Mouse (Mus musculus): ENCODE results near the gene Rnf11. TPM values are rescaled to one million over a fixed set of nuclear protein-coding genes. Genes with fewer than 3 reads are reported as not detected.

Gene Rnf11
- total and polyA plus RNA-seq, 3 experiments = 11.9 to 30.9 (median 13.7) TPM

DNA sequence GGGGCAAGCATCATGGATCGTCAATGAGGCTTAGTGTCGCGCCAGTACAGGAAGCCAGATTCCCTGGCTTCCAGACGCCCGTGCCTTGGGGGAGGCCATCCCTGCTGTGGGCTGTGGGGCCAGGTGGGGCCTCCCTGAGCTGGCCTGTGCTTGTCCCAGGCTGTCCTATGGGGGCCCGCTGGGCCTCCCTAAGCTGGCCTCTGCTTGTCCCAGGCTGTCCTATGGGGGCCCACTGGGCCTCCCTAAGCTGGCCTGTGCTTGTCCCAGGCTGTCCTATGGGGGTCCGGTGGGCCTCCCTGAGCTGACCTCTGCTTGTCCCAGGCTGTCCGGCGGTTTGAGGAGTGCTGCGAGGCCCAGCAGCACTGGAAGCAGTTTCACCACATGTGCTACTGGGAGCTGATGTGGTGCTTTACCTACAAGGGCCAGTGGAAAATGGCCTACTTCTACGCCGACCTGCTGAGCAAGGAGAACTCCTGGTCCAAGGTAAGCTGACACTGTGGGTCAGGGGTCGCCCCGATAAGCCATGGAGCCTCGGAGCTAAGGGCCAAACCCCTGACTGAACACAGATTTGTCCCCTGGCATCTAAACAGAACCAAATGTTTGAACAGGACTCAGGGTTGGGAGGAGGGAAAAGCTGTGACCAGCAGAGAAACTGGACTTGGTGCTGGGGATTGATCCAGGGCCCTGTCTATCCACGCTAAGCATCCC, 51.7 kb downstream of the Rnf11 start:
- no peaks in the 10 kb centered on the region for H3K27me3 ChIP-seq (replicated peaks)
- dilution Hi-C loops (cut with MboI; ENCODE audit: extremely low pct_ligation_motif_present, extremely low pct_unique_long_range_greater_than_20kb, low sequenced_read_pairs) = no loop called here
- H3K79me2 ChIP-seq (replicated peaks; ENCODE audit: control insufficient read depth, extremely low read depth, insufficient read depth, poor library complexity, severe bottlenecking) = no peaks in the 10 kb centered on the region
- H3K4me3 ChIP-seq (replicated peaks in 1 of 3; ENCODE audit: low read depth in 2 of 3, low read length in 2 of 3, poor library complexity in 1 of 3) = no peak overlapping the region
- H3K27ac ChIP-seq (ENCODE audit: insufficient read depth, low read depth) = no peak overlapping the region
- H3K9ac ChIP-seq (ENCODE audit: insufficient read depth, low read depth) = no peak overlapping the region
- no peak for TF ChIP-seq E2F4 (IDR thresholded peaks at IDR 0.05; ENCODE audit: insufficient replicate concordance, low read depth, low read length)
- no peak for TF ChIP-seq UBTF (IDR thresholded peaks at IDR 0.05; ENCODE audit: low read depth, low read length)
- no peak for TF ChIP-seq NELFE (IDR thresholded peaks at IDR 0.05; ENCODE audit: low read depth, low read length)
- TF ChIP-seq MYC (IDR thresholded peaks at IDR 0.05; ENCODE audit: low read depth, low read length) = no peak
- TF ChIP-seq CHD1 (IDR thresholded peaks at IDR 0.05; ENCODE audit: low read depth, low read length) = no peak
- TF ChIP-seq MEF2A (IDR thresholded peaks at IDR 0.05; ENCODE audit: borderline replicate concordance, low read depth, low read length) = no peak
- no peak for TF ChIP-seq CTCF (conservative IDR thresholded peaks at IDR 0.05 in 1 of 2, IDR thresholded peaks at IDR 0.05 in 1 of 2; ENCODE audit: low read depth in 2 of 2, low read length in 2 of 2)
- TF ChIP-seq EP300 (IDR thresholded peaks at IDR 0.05; ENCODE audit: low read length) = no peak
- TF ChIP-seq MXI1 (IDR thresholded peaks at IDR 0.05; ENCODE audit: low read depth, low read length) = no peak
- TF ChIP-seq MAZ (IDR thresholded peaks at IDR 0.05; ENCODE audit: low read depth, low read length) = no peak
- no peaks in the 10 kb centered on the region for H3K36me3 ChIP-seq (replicated peaks in 1 of 2; ENCODE audit: control insufficient read depth in 1 of 2, insufficient read depth in 1 of 2, low read length in 1 of 2)
- DNase-seq (ENCODE audit: extremely low read depth) = no peak
- H3K4me1 ChIP-seq (ENCODE audit: control insufficient read depth in 1 of 2, insufficient read depth in 2 of 2) = peaks cover 8 to 32% of the 10 kb centered on the region in 2 experiments
- H3K4me2 ChIP-seq (ENCODE audit: insufficient read depth, low read depth, poor library complexity, severe bottlenecking) = no peak overlapping the region
- H3K9me3 ChIP-seq (replicated peaks; ENCODE audit: low read length) = no peaks in the 10 kb centered on the region
- in situ Hi-C loops (cut with MboI; ENCODE audit: low pct_ligation_motif_present, low pct_unique_long_range_greater_than_20kb, low sequenced_read_pairs) = no loop called here

DNA sequence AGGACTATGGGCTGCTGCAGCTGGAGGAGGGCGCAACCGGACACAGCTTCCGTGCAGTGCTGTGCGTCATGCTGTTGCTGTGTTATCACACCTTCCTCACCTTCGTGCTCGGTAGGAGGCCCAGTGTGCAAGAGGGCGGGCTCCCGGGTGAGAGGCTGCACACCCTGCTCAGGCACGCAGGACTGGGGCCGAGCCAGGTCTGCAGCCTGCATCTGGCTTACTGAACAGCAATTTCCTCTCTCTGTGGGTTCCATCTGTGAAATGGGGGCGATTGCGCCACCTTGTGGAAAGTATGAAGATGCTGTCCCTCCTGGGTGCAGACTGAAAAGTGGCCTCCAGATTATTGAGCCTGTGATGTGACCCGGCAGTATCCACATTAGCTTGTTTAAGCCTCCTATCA, 53.7 kb downstream of the Rnf11 start:
- Histone ChIP-seq H3K9ac (ENCODE audit: insufficient read depth, low read depth) (no peak overlapping the region), H3K4me1 (ENCODE audit: control insufficient read depth in 1 of 2, insufficient read depth in 2 of 2) (peaks cover 8 to 32% of the 10 kb centered on the region in 2 experiments), H3K4me3 (replicated peaks in 1 of 3; ENCODE audit: low read depth in 2 of 3, low read length in 2 of 3, poor library complexity in 1 of 3) (peak overlapping the region in 2 of 3 experiments; percentile 12 to 44), H3K4me2 (ENCODE audit: insufficient read depth, low read depth, poor library complexity, severe bottlenecking) (peak overlapping the region; percentile 43), H3K36me3 (replicated peaks in 1 of 2; ENCODE audit: control insufficient read depth in 1 of 2, insufficient read depth in 1 of 2, low read length in 1 of 2) (no peaks in the 10 kb centered on the region), H3K27me3 (replicated peaks) (no peaks in the 10 kb centered on the region), H3K9me3 (replicated peaks; ENCODE audit: low read length) (no peaks in the 10 kb centered on the region), H3K27ac (ENCODE audit: insufficient read depth, low read depth) (peak overlapping the region; percentile 54; the same call in 1 of the 2 replicates), H3K79me2 (replicated peaks; ENCODE audit: control insufficient read depth, extremely low read depth, insufficient read depth, poor library complexity, severe bottlenecking) (no peaks in the 10 kb centered on the region)
- peak; percentile 95 for DNase-seq (ENCODE audit: extremely low read depth)
- dilution Hi-C loops (cut with MboI; ENCODE audit: extremely low pct_ligation_motif_present, extremely low pct_unique_long_range_greater_than_20kb, low sequenced_read_pairs) = no loop called here
- in situ Hi-C loops (cut with MboI; ENCODE audit: low pct_ligation_motif_present, low pct_unique_long_range_greater_than_20kb, low sequenced_read_pairs) = no loop called here
- TF ChIP-seq RCOR1 (conservative IDR thresholded peaks at IDR 0.05; ENCODE audit: low read depth, low read length) (no peak), NRF1 (IDR thresholded peaks at IDR 0.05; ENCODE audit: low read depth, low read length) (peak; percentile 51; the same call in 1 of the 2 replicates), POLR2A (IDR thresholded peaks at IDR 0.05; ENCODE audit: low read depth, low read length) (no peak), MAZ (IDR thresholded peaks at IDR 0.05; ENCODE audit: low read depth, low read length) (peak; percentile 49; the same call in 1 of the 2 replicates), HCFC1 (IDR thresholded peaks at IDR 0.05; ENCODE audit: low read depth, low read length) (no peak), RAD21 (IDR thresholded peaks at IDR 0.05; ENCODE audit: low read depth, low read length) (peak; percentile 80), ZC3H11A (IDR thresholded peaks at IDR 0.05; ENCODE audit: low read depth, low read length) (no peak; the same call in 1 of the 2 replicates), ZMIZ1 (IDR thresholded peaks at IDR 0.05; ENCODE audit: low read depth, low read length) (no peak), E2F4 (IDR thresholded peaks at IDR 0.05; ENCODE audit: insufficient replicate concordance, low read depth, low read length) (no peak), KAT2A (IDR thresholded peaks at IDR 0.05; ENCODE audit: insufficient replicate concordance, low read length) (no peak), BHLHE40 (IDR thresholded peaks at IDR 0.05; ENCODE audit: low read depth, low read length) (peak; percentile 52; the same call in 1 of the 2 replicates), MAFK (IDR thresholded peaks at IDR 0.05; ENCODE audit: insufficient replicate concordance, low read length) (no peak), MYC (IDR thresholded peaks at IDR 0.05; ENCODE audit: low read depth, low read length) (no peak; the same call in 1 of the 2 replicates), ETS1 (conservative IDR thresholded peaks at IDR 0.05; ENCODE audit: low read depth, low read length) (no peak), ELF1 (IDR thresholded peaks at IDR 0.05; ENCODE audit: low read depth, low read length) (peak; percentile 56), POLR2AphosphoS2 (IDR thresholded peaks at IDR 0.05; ENCODE audit: low read depth, low read length) (no peak), JUN (IDR thresholded peaks at IDR 0.05; ENCODE audit: insufficient read depth, low read depth, low read length) (no peak), USF2 (conservative IDR thresholded peaks at IDR 0.05; ENCODE audit: low read depth, low read length) (no peak), GABPA (IDR thresholded peaks at IDR 0.05; ENCODE audit: insufficient replicate concordance, low read depth, low read length) (no peak), ZNF384 (IDR thresholded peaks at IDR 0.05; ENCODE audit: low read depth, low read length) (no peak), TCF12 (IDR thresholded peaks at IDR 0.05; ENCODE audit: low read depth, low read length) (peak; percentile 63; the same call in 1 of the 2 replicates), TBP (conservative IDR thresholded peaks at IDR 0.05; ENCODE audit: low read depth, low read length) (no peak), ZKSCAN1 (IDR thresholded peaks at IDR 0.05; ENCODE audit: borderline replicate concordance, low read depth, low read length) (no peak), UBTF (IDR thresholded peaks at IDR 0.05; ENCODE audit: low read depth, low read length) (peak; percentile 79; the same call in 1 of the 2 replicates), MEF2A (IDR thresholded peaks at IDR 0.05; ENCODE audit: borderline replicate concordance, low read depth, low read length) (0 out of 2 replicates have a peak, but pooled peaks have one; percentile 34)

Measured in CH12.LX (cell line).